Mouse (Mus musculus): ENCODE results near the gene Dnajc9. TPM values are rescaled to one million over a fixed set of nuclear protein-coding genes. Genes with fewer than 3 reads are reported as not detected.

Dnajc9 gene
- 99.2 and 119 TPM in 2 replicates for polyA plus RNA-seq (2015; fragmentation: Nextera tagmentation; extraction: Ambion mirVana)

DNA sequence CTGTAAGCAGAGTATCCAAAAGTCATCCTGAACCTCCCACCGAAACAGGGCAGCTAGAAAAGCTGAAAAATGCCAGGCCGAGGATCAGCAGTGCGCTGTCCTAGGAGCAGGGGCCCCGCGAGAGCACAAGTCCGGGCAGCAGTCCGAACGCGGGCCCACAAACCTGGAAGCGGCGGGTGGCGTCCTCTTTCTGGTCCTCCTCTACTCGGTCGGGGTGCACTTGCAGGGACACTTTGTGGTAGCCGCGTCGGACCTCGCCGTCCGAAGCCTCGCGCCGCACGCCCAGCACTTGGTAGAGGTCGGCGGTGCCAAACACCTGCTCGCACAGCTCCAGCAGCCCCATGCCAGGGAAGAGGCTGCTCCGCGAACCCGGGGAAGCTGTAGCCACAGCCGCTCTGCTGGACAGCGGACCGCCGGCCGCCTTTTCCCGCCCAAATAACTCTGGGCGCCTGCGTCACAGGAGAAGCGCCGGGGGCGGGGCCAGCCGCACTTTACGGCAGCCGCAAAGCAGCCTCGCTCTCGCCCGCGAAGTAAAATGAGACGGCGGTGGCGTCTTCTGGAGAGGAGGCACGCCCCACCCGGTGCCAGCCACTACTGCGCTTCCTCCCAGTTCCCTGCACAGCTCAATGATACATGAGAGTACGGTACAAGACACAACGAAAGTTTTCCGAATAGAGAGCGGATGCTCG is at the start of gene Dnajc9:
Gene Dnajc9 (minus strand): TSS at position 470 of the 689 bp plus-strand sequence.
- Histone ChIP-seq H3K4me1 (ENCODE audit: control insufficient read depth, insufficient read depth, low read length) (peaks cover 21% of the 10 kb centered on the region), H3K4me2 (ENCODE audit: low read depth, low read length) (peak within 1 kb of the TSS; percentile 80), H3K27ac (ENCODE audit: low read length) (peak within 1 kb of the TSS; percentile 81), H3K4me3 (ENCODE audit: low read length) (peak within 1 kb of the TSS; percentile 62), H3K9ac (ENCODE audit: low read depth, low read length) (peak within 1 kb of the TSS; percentile 70), H3K9me3 (ENCODE audit: control insufficient read depth, low read length) (no peaks in the 10 kb centered on the region), H3K36me3 (ENCODE audit: control insufficient read depth, insufficient read depth, low read length) (no peaks in the 10 kb centered on the region), H3K27me3 (replicated peaks; ENCODE audit: control insufficient read depth, insufficient read depth, low read length) (no peaks in the 10 kb centered on the region)
- ATAC-seq, result peak; percentile 71
- WGBS, result under 1% methylated on average over 58 of the region's 59 CpGs

DNA sequence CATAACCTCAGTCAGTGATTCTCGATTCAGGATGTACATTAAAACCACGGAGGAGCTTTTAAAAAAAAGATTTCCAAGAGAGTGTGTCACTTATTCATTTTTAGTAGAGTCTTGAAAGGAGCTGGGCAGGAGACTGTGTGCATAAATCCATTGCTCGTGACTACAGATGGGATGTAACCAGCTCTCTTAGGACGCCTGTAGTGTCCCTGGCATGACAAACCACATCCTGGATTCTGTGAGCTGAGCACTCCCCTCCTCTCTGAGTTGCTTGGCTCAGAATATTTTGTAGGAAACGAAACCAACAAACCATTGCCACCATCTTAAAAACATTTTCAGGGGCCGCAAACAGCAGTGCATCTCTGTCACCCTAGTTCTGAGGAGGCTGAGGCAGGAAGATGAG is 48.3 kb upstream of the Dnajc9 start:
- H3K4me1 ChIP-seq (ENCODE audit: control insufficient read depth, insufficient read depth, low read length), result no peaks in the 10 kb centered on the region
- H3K36me3 ChIP-seq (ENCODE audit: control insufficient read depth, insufficient read depth, low read length), result no peaks in the 10 kb centered on the region
- no peak overlapping the region for H3K4me3 ChIP-seq (ENCODE audit: low read length)
- no peak overlapping the region for H3K9ac ChIP-seq (ENCODE audit: low read depth, low read length)
- no peaks in the 10 kb centered on the region for H3K27me3 ChIP-seq (replicated peaks; ENCODE audit: control insufficient read depth, insufficient read depth, low read length)
- no peaks in the 10 kb centered on the region for H3K9me3 ChIP-seq (ENCODE audit: control insufficient read depth, low read length)
- ATAC-seq, result no peak
- H3K4me2 ChIP-seq (ENCODE audit: low read depth, low read length), result no peak overlapping the region
- 63% methylated on average over 6 of the region's 6 CpGs for whole genome bisulfite sequencing
- no peak overlapping the region for H3K27ac ChIP-seq (ENCODE audit: low read length)

DNA sequence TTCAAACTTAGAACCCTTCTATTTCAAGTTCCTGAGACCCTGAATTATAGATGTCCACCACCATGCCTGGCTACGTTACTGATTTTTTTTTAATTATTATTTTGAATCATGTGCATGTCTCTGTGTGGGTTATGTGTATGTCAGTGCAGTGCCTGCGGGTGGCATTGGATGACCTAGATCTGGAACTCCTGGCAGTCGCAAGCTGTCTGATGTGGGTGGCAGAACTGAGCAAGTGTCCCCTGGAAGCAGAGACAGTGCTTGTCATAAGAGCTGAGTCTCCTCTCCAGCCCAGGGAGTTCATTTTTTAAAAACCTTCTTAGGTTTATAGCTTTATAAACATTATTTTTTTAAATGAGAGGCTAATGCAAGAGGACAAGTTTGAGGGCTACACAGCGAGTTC is 43.7 kb upstream of the Dnajc9 start:
- WGBS, result 76% methylated on average over 4 of the region's 4 CpGs
- Histone ChIP-seq H3K36me3 (ENCODE audit: control insufficient read depth, insufficient read depth, low read length) (no peaks in the 10 kb centered on the region), H3K9ac (ENCODE audit: low read depth, low read length) (no peak overlapping the region), H3K27me3 (replicated peaks; ENCODE audit: control insufficient read depth, insufficient read depth, low read length) (no peaks in the 10 kb centered on the region), H3K27ac (ENCODE audit: low read length) (no peak overlapping the region), H3K4me2 (ENCODE audit: low read depth, low read length) (no peak overlapping the region), H3K4me3 (ENCODE audit: low read length) (no peak overlapping the region), H3K9me3 (ENCODE audit: control insufficient read depth, low read length) (no peaks in the 10 kb centered on the region), H3K4me1 (ENCODE audit: control insufficient read depth, insufficient read depth, low read length) (no peaks in the 10 kb centered on the region)
- ATAC-seq, result no peak

DNA sequence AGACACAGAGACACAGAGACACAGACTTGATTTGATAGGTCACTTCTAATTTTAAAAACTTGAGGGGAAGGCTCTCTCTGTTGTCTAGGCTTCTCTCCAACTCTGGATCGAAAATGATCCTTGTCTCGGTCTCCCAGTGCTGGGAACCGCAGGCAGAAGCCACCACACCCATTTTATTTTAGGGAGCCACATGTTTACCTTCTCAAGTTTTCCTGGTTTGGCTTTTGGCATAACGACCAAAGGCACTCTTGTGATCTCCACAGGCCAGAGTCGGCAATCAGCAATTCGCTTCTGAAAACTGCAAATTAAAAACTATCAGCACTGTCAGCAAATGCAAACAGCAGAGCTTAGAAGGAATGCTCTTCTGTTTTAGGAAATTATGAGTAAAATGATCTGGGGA is 43.0 kb upstream of the Dnajc9 start:
- Histone ChIP-seq H3K36me3 (ENCODE audit: control insufficient read depth, insufficient read depth, low read length) (no peaks in the 10 kb centered on the region), H3K9ac (ENCODE audit: low read depth, low read length) (no peak overlapping the region), H3K9me3 (ENCODE audit: control insufficient read depth, low read length) (no peaks in the 10 kb centered on the region), H3K27me3 (replicated peaks; ENCODE audit: control insufficient read depth, insufficient read depth, low read length) (no peaks in the 10 kb centered on the region), H3K4me2 (ENCODE audit: low read depth, low read length) (no peak overlapping the region), H3K4me3 (ENCODE audit: low read length) (no peak overlapping the region), H3K27ac (ENCODE audit: low read length) (no peak overlapping the region), H3K4me1 (ENCODE audit: control insufficient read depth, insufficient read depth, low read length) (no peaks in the 10 kb centered on the region)
- 70% methylated on average over 6 of the region's 6 CpGs for WGBS
- no peak for ATAC-seq

DNA sequence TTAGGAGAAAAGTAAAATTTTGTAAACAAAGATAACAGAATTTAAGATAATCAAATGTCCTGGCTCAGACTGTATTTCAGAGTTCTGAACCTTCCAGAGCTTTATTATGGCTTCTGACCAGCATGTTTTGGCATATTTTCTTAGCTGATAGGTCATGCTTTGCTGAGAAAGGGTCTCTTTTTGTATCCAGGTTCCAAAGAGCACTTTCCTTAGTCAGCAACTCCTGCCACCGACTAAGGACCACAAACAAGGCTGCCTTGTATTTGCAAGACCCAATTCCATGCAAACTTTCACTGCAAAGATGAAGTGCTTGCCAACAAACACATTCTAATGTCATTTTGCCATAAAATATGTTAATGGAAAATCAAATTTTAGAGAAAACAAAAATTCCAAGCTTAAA is 41.1 kb upstream of the Dnajc9 start:
- Histone ChIP-seq H3K4me3 (ENCODE audit: low read length) (no peak overlapping the region), H3K27me3 (replicated peaks; ENCODE audit: control insufficient read depth, insufficient read depth, low read length) (no peaks in the 10 kb centered on the region), H3K9ac (ENCODE audit: low read depth, low read length) (no peak overlapping the region), H3K9me3 (ENCODE audit: control insufficient read depth, low read length) (no peaks in the 10 kb centered on the region), H3K4me2 (ENCODE audit: low read depth, low read length) (no peak overlapping the region), H3K27ac (ENCODE audit: low read length) (no peak overlapping the region), H3K36me3 (ENCODE audit: control insufficient read depth, insufficient read depth, low read length) (no peaks in the 10 kb centered on the region), H3K4me1 (ENCODE audit: control insufficient read depth, insufficient read depth, low read length) (no peaks in the 10 kb centered on the region)
- no peak for ATAC-seq
- WGBS, result 44% methylated on average over 1 of the region's 1 CpGs

DNA sequence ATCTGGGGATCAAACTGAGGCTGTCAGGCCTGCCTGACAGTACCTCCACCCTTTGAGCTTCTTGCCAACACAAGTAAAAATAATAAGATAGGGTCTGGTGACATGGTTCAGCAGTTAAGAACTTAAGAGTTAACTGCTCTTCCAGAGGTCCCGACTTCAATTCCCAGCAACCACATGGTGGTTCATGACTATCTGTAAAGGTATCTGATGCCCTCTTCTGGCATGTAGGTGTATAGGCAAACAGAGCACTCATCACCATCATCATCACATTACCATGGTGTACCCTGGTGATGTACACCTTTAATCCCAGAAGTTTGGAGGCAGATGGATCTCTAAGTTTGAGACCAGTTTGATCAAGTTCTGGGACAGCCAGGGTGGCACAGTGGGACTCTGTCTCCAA is 39.9 kb upstream of the Dnajc9 start:
- Histone ChIP-seq H3K36me3 (ENCODE audit: control insufficient read depth, insufficient read depth, low read length) (no peaks in the 10 kb centered on the region), H3K27me3 (replicated peaks; ENCODE audit: control insufficient read depth, insufficient read depth, low read length) (no peaks in the 10 kb centered on the region), H3K4me2 (ENCODE audit: low read depth, low read length) (no peak overlapping the region), H3K9ac (ENCODE audit: low read depth, low read length) (no peak overlapping the region), H3K9me3 (ENCODE audit: control insufficient read depth, low read length) (no peaks in the 10 kb centered on the region), H3K4me3 (ENCODE audit: low read length) (no peak overlapping the region), H3K4me1 (ENCODE audit: control insufficient read depth, insufficient read depth, low read length) (no peaks in the 10 kb centered on the region), H3K27ac (ENCODE audit: low read length) (no peak overlapping the region)
- 30% methylated on average over 1 of the region's 1 CpGs for WGBS
- ATAC-seq, result no peak

DNA sequence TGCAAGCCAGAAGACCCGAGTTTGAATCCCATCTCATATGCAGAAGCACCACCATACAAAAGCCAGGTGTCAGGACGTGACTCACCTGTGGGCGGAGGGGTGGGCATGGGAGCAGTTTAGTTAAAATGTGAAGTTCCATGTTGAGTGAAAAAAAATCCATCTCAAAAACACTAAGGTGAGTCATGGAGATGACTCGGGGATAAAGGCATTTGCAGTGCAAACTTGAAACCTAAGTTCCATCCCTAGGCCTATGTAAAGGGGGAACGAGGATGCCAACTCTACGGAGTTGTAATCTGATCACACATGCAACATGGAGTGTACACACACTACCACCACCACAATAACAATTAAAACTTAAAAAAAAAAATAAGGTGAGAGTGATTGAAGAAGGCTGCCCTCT is 34.3 kb upstream of the Dnajc9 start:
- H3K27ac ChIP-seq (ENCODE audit: low read length), result no peak overlapping the region
- no peaks in the 10 kb centered on the region for H3K27me3 ChIP-seq (replicated peaks; ENCODE audit: control insufficient read depth, insufficient read depth, low read length)
- no peak overlapping the region for H3K4me2 ChIP-seq (ENCODE audit: low read depth, low read length)
- H3K4me3 ChIP-seq (ENCODE audit: low read length), result no peak overlapping the region
- no peaks in the 10 kb centered on the region for H3K4me1 ChIP-seq (ENCODE audit: control insufficient read depth, insufficient read depth, low read length)
- H3K9me3 ChIP-seq (ENCODE audit: control insufficient read depth, low read length), result no peaks in the 10 kb centered on the region
- no peak for ATAC-seq
- H3K9ac ChIP-seq (ENCODE audit: low read depth, low read length), result no peak overlapping the region
- H3K36me3 ChIP-seq (ENCODE audit: control insufficient read depth, insufficient read depth, low read length), result no peaks in the 10 kb centered on the region
- 88% methylated on average over 6 of the region's 6 CpGs for WGBS

DNA sequence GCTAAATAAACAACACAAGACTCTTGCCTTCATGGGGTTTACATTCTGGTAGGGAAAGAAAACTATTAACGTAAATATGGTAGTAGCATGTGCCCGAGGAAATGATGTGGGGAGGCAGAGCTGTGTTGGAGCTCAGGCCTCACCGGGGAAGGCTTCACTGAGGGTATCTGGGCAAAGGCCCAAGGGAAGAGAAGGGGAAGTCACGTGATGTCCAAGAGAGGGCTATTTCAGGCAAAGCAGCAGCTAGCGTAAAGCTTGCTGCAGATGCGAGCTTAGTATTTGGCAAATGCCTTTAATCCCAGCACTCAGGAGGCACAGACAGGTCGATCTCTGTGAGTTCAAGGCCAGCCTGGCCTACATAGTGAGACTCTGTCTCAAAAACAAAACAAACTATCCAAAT is 33.5 kb upstream of the Dnajc9 start:
- H3K9ac ChIP-seq (ENCODE audit: low read depth, low read length), result no peak overlapping the region
- H3K4me3 ChIP-seq (ENCODE audit: low read length), result no peak overlapping the region
- H3K36me3 ChIP-seq (ENCODE audit: control insufficient read depth, insufficient read depth, low read length), result no peaks in the 10 kb centered on the region
- H3K4me2 ChIP-seq (ENCODE audit: low read depth, low read length), result no peak overlapping the region
- no peaks in the 10 kb centered on the region for H3K9me3 ChIP-seq (ENCODE audit: control insufficient read depth, low read length)
- WGBS, result 62% methylated on average over 7 of the region's 7 CpGs
- no peak overlapping the region for H3K27ac ChIP-seq (ENCODE audit: low read length)
- H3K27me3 ChIP-seq (replicated peaks; ENCODE audit: control insufficient read depth, insufficient read depth, low read length), result no peaks in the 10 kb centered on the region
- no peaks in the 10 kb centered on the region for H3K4me1 ChIP-seq (ENCODE audit: control insufficient read depth, insufficient read depth, low read length)
- ATAC-seq, result no peak

DNA sequence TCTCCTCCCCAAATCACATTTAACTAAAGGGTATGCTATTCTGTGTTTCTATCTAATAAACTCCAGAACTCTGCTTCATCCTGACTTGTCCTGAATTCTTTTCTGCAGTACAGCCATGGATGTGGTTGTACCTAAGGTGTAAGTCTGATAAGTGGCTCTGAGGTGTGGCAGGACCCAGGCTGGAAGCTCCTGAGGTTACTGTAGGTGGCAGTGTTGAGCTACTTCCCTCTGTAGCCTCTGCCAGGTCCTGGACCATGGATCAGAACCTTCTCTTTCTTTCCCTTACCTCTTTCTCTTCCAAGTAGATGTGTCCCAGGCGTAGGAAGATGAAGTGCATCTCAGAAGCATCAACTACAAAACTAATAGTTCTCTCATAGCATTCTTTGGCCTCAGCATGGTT is 11.4 kb upstream of the Dnajc9 start:
- no peaks in the 10 kb centered on the region for H3K4me1 ChIP-seq (ENCODE audit: control insufficient read depth, insufficient read depth, low read length)
- H3K27me3 ChIP-seq (replicated peaks; ENCODE audit: control insufficient read depth, insufficient read depth, low read length), result no peaks in the 10 kb centered on the region
- WGBS, result 50% methylated on average over 1 of the region's 1 CpGs
- H3K9me3 ChIP-seq (ENCODE audit: control insufficient read depth, low read length), result no peaks in the 10 kb centered on the region
- H3K27ac ChIP-seq (ENCODE audit: low read length), result no peak overlapping the region
- H3K36me3 ChIP-seq (ENCODE audit: control insufficient read depth, insufficient read depth, low read length), result no peaks in the 10 kb centered on the region
- H3K9ac ChIP-seq (ENCODE audit: low read depth, low read length), result no peak overlapping the region
- H3K4me2 ChIP-seq (ENCODE audit: low read depth, low read length), result no peak overlapping the region
- ATAC-seq, result no peak
- no peak overlapping the region for H3K4me3 ChIP-seq (ENCODE audit: low read length)

DNA sequence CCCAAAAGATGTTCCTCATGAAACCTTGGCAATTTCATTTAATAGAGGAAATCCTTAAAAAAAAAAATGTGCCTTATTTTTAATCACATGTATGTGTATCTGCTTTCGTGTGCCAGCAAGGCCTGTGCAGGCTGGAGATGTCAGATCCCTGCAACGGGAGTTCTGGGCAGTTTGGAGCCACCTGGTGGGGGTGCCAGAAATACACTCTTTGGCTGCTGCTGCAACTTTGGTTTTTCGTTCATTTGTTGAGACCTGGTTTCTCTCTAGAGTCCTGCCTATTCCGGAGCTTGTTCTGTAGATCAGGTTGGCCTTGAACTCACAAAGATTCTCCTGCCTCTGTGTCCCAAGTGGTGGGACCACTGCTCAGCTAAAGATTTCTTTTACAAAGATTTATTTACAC is 10.2 kb upstream of the Dnajc9 start:
- H3K9me3 ChIP-seq (ENCODE audit: control insufficient read depth, low read length), result no peaks in the 10 kb centered on the region
- no peak for ATAC-seq
- H3K4me2 ChIP-seq (ENCODE audit: low read depth, low read length), result no peak overlapping the region
- H3K4me1 ChIP-seq (ENCODE audit: control insufficient read depth, insufficient read depth, low read length), result peaks cover 3% of the 10 kb centered on the region; the same call in 1 of the 2 replicates
- H3K27ac ChIP-seq (ENCODE audit: low read length), result no peak overlapping the region
- no peaks in the 10 kb centered on the region for H3K36me3 ChIP-seq (ENCODE audit: control insufficient read depth, insufficient read depth, low read length)
- WGBS, result 38% methylated on average over 4 of the region's 4 CpGs
- H3K9ac ChIP-seq (ENCODE audit: low read depth, low read length), result no peak overlapping the region
- no peak overlapping the region for H3K4me3 ChIP-seq (ENCODE audit: low read length)
- H3K27me3 ChIP-seq (replicated peaks; ENCODE audit: control insufficient read depth, insufficient read depth, low read length), result no peaks in the 10 kb centered on the region
